Mouse (Mus musculus) lung, embryonic 15.5 days (tissue): ENCODE results near the gene Vps8. TPM values are rescaled to one million over a fixed set of nuclear protein-coding genes. Genes with fewer than 3 reads are reported as not detected.

Experiments used
- ATAC-seq: fragments of 200-750 bp; cut with Nextera tagmentation; 2 replicates; pipeline ENCODE4 v1.8.0; 2017; ENCODE audit warnings: moderate number of reproducible peaks, borderline replicate concordance; ENCODE audit not compliant: low FRiP score, low TSS enrichment; ENCODE audit errors: extremely low read depth
- H3K27ac ChIP-seq: fragments of 300-500 bp; sonication (generic); 2 replicates; pipeline ENCODE4 v1.5.1; 2015; ENCODE audit warnings: moderate library complexity, mild to moderate bottlenecking, inconsistent platforms
- H3K27me3 ChIP-seq: fragments of 300-500 bp; sonication (generic); 2 replicates; pipeline ENCODE4 v1.6.1; 2015; ENCODE audit warnings: inconsistent platforms
- H3K36me3 ChIP-seq: fragments of 300-500 bp; sonication (generic); 2 replicates; pipeline ENCODE4 v1.6.1; 2015; ENCODE audit warnings: inconsistent platforms
- H3K4me1 ChIP-seq: fragments of 300-500 bp; sonication (generic); 2 replicates; pipeline ENCODE4 v1.6.1; 2015; ENCODE audit warnings: inconsistent platforms
- H3K4me2 ChIP-seq: fragments of 300-500 bp; sonication (generic); 2 replicates; pipeline ENCODE4 v1.6.1; 2015; ENCODE audit warnings: inconsistent platforms, mild to moderate bottlenecking, moderate library complexity
- H3K4me3 ChIP-seq: fragments of 300-500 bp; sonication (generic); 2 replicates; pipeline ENCODE4 v1.5.1; 2015; ENCODE audit warnings: mild to moderate bottlenecking, inconsistent platforms
- H3K9ac ChIP-seq: fragments of 300-500 bp; sonication (generic); 2 replicates; pipeline ENCODE4 v1.6.1; 2015; ENCODE audit warnings: inconsistent platforms
- H3K9me3 ChIP-seq: fragments of 300-500 bp; sonication (generic); 2 replicates; pipeline ENCODE4 v1.6.1; 2016; ENCODE audit warnings: inconsistent platforms
- WGBS: fragments of 180-500 bp; shearing (Covaris S2); methylation state at CpG from one replicate; pipeline ENCODE4 v1.1.7; 2015; 5-methylcytosine and 5-hydroxymethylcytosine counted together
- polyA plus RNA-seq: library from polyadenylated mRNA; unstranded; fragments of >200 nt; fragmentation: Nextera tagmentation; extraction: Ambion mirVana; gene quantifications from 2 replicates; pipeline ENCODE4 v1.2.1, GENCODE M21; 2015

Vps8 gene
- polyA plus RNA-seq, 1 experiment from 2014 or later, result 14.3 TPM

GRCm38 (mm10) chr16:21445026-21445625 is 22.2 kb downstream of the Vps8 start:
- no peak overlapping the region for H3K4me3 ChIP-seq
- H3K4me2 ChIP-seq, result no peak overlapping the region
- H3K27ac ChIP-seq, result no peak overlapping the region
- WGBS, result 57% methylated on average over 9 of the region's 9 CpGs
- ATAC-seq, result no peak
- H3K27me3 ChIP-seq, result no peaks in the 10 kb centered on the region
- H3K9ac ChIP-seq, result no peak overlapping the region
- H3K9me3 ChIP-seq, result no peaks in the 10 kb centered on the region
- H3K4me1 ChIP-seq, result no peaks in the 10 kb centered on the region
- H3K36me3 ChIP-seq, result no peaks in the 10 kb centered on the region

GRCm38 (mm10) chr16:21447447-21447846 is 24.5 kb downstream of the Vps8 start:
- Histone ChIP-seq H3K27ac (no peak overlapping the region), H3K4me2 (no peak overlapping the region), H3K9me3 (no peaks in the 10 kb centered on the region), H3K9ac (no peak overlapping the region), H3K36me3 (no peaks in the 10 kb centered on the region), H3K27me3 (no peaks in the 10 kb centered on the region), H3K4me1 (no peaks in the 10 kb centered on the region), H3K4me3 (no peak overlapping the region)
- WGBS, result 71% methylated on average over 5 of the region's 5 CpGs
- no peak for ATAC-seq

- H3K4me2 ChIP-seq, result no peak overlapping the region
- H3K9ac ChIP-seq, result no peak overlapping the region
- WGBS, result 83% methylated on average over 5 of the region's 5 CpGs
- H3K27me3 ChIP-seq, result no peaks in the 10 kb centered on the region
- no peaks in the 10 kb centered on the region for H3K9me3 ChIP-seq
- no peaks in the 10 kb centered on the region for H3K4me1 ChIP-seq
- no peak for ATAC-seq
- no peak overlapping the region for H3K4me3 ChIP-seq
- no peak overlapping the region for H3K27ac ChIP-seq
- no peaks in the 10 kb centered on the region for H3K36me3 ChIP-seq
Measured at GRCm38 (mm10) chr16:21448464-21448863, 25.5 kb downstream of the Vps8 start.

- no peaks in the 10 kb centered on the region for H3K9me3 ChIP-seq
- no peak for ATAC-seq
- no peaks in the 10 kb centered on the region for H3K4me1 ChIP-seq
- H3K9ac ChIP-seq, result no peak overlapping the region
- H3K4me2 ChIP-seq, result no peak overlapping the region
- no peaks in the 10 kb centered on the region for H3K27me3 ChIP-seq
- no peak overlapping the region for H3K4me3 ChIP-seq
- 45% methylated on average over 8 of the region's 8 CpGs for WGBS
- H3K27ac ChIP-seq, result no peak overlapping the region
- H3K36me3 ChIP-seq, result no peaks in the 10 kb centered on the region
Measured at GRCm38 (mm10) chr16:21449890-21450289, 27.0 kb downstream of the Vps8 start.

GRCm38 (mm10) chr16:21452569-21452968 is 29.7 kb downstream of the Vps8 start:
- Histone ChIP-seq H3K4me1 (no peaks in the 10 kb centered on the region), H3K4me2 (no peak overlapping the region), H3K9me3 (no peaks in the 10 kb centered on the region), H3K27me3 (no peaks in the 10 kb centered on the region), H3K27ac (no peak overlapping the region), H3K4me3 (no peak overlapping the region), H3K9ac (no peak overlapping the region), H3K36me3 (no peaks in the 10 kb centered on the region)
- ATAC-seq, result no peak
- 70% methylated on average over 6 of the region's 6 CpGs for WGBS

GRCm38 (mm10) chr16:21457639-21458369 is 34.9 kb downstream of the Vps8 start:
- Histone ChIP-seq H3K36me3 (no peaks in the 10 kb centered on the region; the same call in 1 of the 2 replicates), H3K27me3 (no peaks in the 10 kb centered on the region), H3K4me2 (no peak overlapping the region), H3K9ac (no peak overlapping the region), H3K27ac (no peak overlapping the region), H3K9me3 (no peaks in the 10 kb centered on the region), H3K4me3 (no peak overlapping the region), H3K4me1 (no peaks in the 10 kb centered on the region)
- WGBS, result 77% methylated on average over 14 of the region's 14 CpGs
- no peak for ATAC-seq

GRCm38 (mm10) chr16:21465868-21466267 is 43.0 kb downstream of the Vps8 start:
- no peaks in the 10 kb centered on the region for H3K9me3 ChIP-seq
- no peak overlapping the region for H3K4me2 ChIP-seq
- H3K4me3 ChIP-seq, result no peak overlapping the region
- no peak overlapping the region for H3K27ac ChIP-seq
- no peaks in the 10 kb centered on the region for H3K27me3 ChIP-seq
- 73% methylated on average over 8 of the region's 8 CpGs for WGBS
- H3K36me3 ChIP-seq, result peaks cover 6% of the 10 kb centered on the region
- no peak overlapping the region for H3K9ac ChIP-seq
- ATAC-seq, result no peak
- no peaks in the 10 kb centered on the region for H3K4me1 ChIP-seq

GRCm38 (mm10) chr16:21470416-21470815 is 47.5 kb downstream of the Vps8 start:
- no peak overlapping the region for H3K9ac ChIP-seq
- no peak for ATAC-seq
- H3K27ac ChIP-seq, result no peak overlapping the region
- 91% methylated on average over 4 of the region's 4 CpGs for WGBS
- no peaks in the 10 kb centered on the region for H3K9me3 ChIP-seq
- H3K27me3 ChIP-seq, result no peaks in the 10 kb centered on the region
- H3K4me3 ChIP-seq, result no peak overlapping the region
- no peak overlapping the region for H3K4me2 ChIP-seq
- peaks cover 6% of the 10 kb centered on the region for H3K36me3 ChIP-seq
- H3K4me1 ChIP-seq, result no peaks in the 10 kb centered on the region

GRCm38 (mm10) chr16:21477074-21477473 is 54.2 kb downstream of the Vps8 start:
- Histone ChIP-seq H3K4me3 (no peak overlapping the region), H3K27me3 (no peaks in the 10 kb centered on the region), H3K36me3 (no peaks in the 10 kb centered on the region; the same call in 1 of the 2 replicates), H3K9me3 (no peaks in the 10 kb centered on the region), H3K4me1 (no peaks in the 10 kb centered on the region), H3K4me2 (no peak overlapping the region), H3K27ac (no peak overlapping the region), H3K9ac (no peak overlapping the region)
- no peak for ATAC-seq
- WGBS, result 95% methylated on average over 4 of the region's 4 CpGs

GRCm38 (mm10) chr16:21478376-21478775 is 55.5 kb downstream of the Vps8 start:
- Histone ChIP-seq H3K4me2 (no peak overlapping the region), H3K36me3 (no peaks in the 10 kb centered on the region; the same call in 1 of the 2 replicates)
- 76% methylated on average over 9 of the region's 9 CpGs for WGBS

GRCm38 (mm10) chr16:21483803-21484202 is 60.9 kb downstream of the Vps8 start:
- no peaks in the 10 kb centered on the region for H3K9me3 ChIP-seq
- no peaks in the 10 kb centered on the region for H3K4me1 ChIP-seq
- peaks cover 3% of the 10 kb centered on the region; the same call in 1 of the 2 replicates for H3K36me3 ChIP-seq
- H3K4me2 ChIP-seq, result no peak overlapping the region
- H3K27me3 ChIP-seq, result no peaks in the 10 kb centered on the region
- no peak for ATAC-seq
- H3K4me3 ChIP-seq, result no peak overlapping the region
- 87% methylated on average over 5 of the region's 5 CpGs for WGBS
- no peak overlapping the region for H3K27ac ChIP-seq
- no peak overlapping the region for H3K9ac ChIP-seq

More at GRCm38 (mm10) chr16:21478376-21478775, 55.5 kb downstream of the Vps8 start:
- no peak overlapping the region for H3K9ac ChIP-seq
- ATAC-seq, result no peak
- no peak overlapping the region for H3K4me3 ChIP-seq
- no peaks in the 10 kb centered on the region for H3K27me3 ChIP-seq
- no peak overlapping the region for H3K27ac ChIP-seq
- H3K4me1 ChIP-seq, result no peaks in the 10 kb centered on the region
- no peaks in the 10 kb centered on the region for H3K9me3 ChIP-seq

GRCm38 (mm10) chr16:21485716-21486115 is 62.8 kb downstream of the Vps8 start:
- H3K4me2 ChIP-seq, result no peak overlapping the region
- ATAC-seq, result no peak
- no peak overlapping the region for H3K27ac ChIP-seq
- WGBS, result 50% methylated on average over 5 of the region's 5 CpGs
- no peaks in the 10 kb centered on the region for H3K27me3 ChIP-seq
- no peaks in the 10 kb centered on the region for H3K9me3 ChIP-seq
- H3K4me3 ChIP-seq, result no peak overlapping the region
- no peaks in the 10 kb centered on the region for H3K4me1 ChIP-seq
- peaks cover 3% of the 10 kb centered on the region; the same call in 1 of the 2 replicates for H3K36me3 ChIP-seq
- H3K9ac ChIP-seq, result no peak overlapping the region
